Mouse (Mus musculus) liver, adult (tissue): ENCODE results near the gene Nlrp10.

Experiments
- GATA4 ChIP-seq: IDR thresholded peaks from 2 replicates; pipeline ENCODE4 v1.6.1; 2014; ENCODE audit warnings: mild to moderate bottlenecking, low read length; ENCODE audit not compliant: insufficient replicate concordance

The Nlrp10 gene

DNA sequence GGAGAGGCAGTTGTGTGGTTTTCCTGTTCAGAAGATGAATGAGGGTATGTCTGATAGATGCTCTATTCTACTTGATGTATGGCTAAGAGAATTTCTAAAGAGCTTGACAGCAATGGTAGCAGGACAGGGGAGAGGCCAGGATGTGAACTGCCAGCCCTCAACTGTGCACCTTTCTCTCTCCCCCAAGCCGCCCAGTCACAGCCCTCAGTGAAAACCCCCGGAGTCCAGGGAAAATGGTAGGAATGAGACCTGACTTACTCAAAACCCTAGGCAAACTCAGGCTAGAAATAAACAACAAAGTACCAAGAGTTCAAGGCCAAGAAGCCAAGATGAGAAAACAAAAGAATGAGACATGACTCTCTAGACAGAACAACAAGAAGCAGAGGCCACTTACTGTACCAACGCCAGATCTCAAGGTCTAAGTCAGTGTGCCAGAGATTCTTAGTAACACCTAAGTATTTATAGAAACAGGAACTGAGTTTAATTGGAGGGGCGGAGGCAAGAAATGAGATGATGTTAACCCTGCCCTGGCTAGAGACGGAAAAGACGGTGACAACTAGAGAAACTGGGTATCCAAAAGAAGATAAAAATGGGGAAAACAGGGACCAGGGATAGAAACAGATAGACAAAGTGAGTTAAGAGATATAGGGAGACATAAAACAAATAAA, at the start of gene Nlrp10:
Nlrp10 (minus strand) TSS at position 453 of the 668 bp plus-strand sequence.
- TF ChIP-seq GATA4: no peak

DNA sequence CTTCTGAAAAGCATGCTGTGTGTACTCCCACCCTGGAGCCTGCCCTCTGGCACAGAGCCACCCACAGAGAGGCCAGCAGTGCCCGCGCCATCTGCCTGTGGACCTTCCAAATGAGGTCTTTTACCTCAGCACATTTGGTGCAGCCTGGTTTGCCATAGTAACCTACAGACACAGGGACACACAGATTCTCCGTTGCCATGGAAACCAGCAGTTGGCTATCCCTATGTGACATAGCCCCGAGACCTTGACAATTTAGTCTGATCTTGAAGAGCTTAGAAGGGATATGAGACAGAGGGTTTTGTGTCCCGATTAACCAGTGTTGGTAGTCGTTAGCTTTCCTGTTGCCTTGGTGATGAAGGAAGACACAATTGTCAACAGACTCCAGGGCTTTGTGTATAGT, 42.3 kb upstream of the Nlrp10 start:
- no peak for TF ChIP-seq GATA4

DNA sequence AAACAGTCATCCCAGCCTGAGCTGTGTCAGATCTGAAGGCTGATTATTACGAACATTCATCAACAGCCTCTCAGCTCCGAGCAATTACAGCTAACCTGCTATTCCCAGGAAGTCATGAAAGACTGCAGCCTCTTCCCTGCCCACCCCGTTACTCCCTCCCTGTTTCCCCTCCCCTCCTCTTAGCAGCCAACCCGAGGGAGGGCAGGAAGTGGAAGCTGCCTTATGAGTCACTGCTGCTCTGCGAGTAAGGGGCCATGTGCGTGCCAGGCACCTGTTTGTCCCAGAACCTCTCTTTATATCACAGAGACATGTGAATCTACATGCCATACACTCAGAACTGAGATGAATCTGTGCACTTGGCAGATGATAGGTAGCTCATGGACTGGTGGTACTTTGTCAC, 38.2 kb upstream of the Nlrp10 start:
- TF ChIP-seq GATA4: no peak

DNA sequence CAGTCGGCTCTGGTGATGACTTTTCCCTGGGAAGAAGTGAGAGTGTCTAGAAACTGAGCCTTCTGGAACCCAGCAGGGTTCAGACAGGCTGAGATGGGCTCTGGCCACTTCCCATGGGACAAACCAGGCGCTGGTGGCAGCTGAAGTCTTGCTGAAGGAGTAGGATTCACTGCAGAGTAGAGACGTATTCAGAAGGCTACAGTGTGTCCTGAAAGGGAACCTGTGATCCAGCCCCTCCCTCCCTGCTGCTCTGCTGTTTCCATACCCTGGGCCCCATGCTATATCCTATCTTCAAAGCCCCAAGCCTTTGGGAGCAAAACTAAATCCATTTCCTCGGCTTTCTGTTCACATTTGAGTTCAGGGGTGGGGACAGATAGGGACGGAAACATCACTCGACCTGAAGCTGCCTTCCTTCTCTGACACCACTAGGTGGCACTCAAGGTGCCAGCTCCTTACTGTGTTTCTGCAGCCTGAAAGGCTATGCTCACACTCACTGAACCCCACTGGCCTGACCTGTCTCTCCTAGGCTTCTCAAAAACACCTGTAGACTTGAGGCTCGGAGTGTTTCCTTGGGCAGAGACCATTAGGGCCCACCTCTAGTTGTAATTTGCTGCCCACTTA, 36.9 kb upstream of the Nlrp10 start:
- no peak for TF ChIP-seq GATA4

DNA sequence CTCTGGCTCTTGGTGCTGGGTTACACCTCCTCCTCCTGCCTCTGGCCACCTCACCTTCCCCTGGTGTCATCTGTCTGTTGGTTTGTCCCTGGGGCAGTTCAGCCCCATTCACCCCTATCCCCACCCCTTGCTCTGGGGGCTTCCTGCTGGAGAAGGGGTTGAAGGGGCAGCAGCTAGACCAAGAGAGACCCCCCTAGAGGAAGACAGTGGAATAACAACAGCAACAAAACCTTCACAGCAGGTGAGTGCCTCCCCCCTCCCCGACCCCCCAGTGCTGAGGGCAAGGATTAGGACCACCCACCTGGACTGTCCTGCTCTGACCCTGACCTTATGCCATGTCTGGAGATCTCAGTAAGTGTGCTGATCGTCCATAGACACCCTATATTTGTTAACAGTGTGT, 36.0 kb upstream of the Nlrp10 start:
- no peak for TF ChIP-seq GATA4

DNA sequence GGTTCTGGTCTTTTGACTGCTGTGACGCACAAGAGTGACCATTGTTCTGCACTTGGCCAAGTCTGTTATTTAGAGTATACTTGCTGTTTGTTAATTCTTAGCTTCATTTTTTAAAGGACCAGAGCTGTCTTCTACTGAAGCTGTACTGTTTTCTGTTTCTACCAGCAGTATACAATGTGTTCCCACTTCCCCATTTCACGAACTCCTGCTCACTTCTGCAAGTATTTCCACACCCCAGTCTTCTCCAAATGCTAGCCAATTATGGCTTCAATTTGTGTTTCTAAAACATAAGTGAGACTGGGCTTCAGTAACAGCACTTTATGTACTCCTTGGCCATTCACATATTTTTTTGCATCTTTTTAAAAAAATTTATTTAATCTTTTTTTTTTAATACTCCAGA, 27.8 kb upstream of the Nlrp10 start:
- TF ChIP-seq GATA4: no peak

DNA sequence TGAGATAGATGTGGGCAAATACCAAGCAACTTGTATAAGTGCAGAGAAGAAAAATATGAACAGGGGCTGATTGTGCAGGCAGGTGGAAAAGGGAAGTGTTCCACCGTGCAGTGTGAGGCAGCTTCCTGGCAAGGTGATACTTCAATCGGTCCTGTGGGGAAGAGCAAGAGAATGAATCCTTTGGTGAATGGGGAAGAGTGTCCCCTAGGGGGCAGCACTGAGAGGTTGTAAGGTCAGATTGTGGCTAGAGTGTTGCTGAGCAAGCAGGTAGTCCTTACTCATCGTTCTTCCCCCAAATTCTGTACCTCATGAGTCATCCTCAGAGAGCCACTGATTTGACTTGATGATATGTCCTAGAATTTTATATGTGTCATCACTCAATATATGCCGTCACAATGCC, 24.2 kb upstream of the Nlrp10 start:
- no peak for TF ChIP-seq GATA4

DNA sequence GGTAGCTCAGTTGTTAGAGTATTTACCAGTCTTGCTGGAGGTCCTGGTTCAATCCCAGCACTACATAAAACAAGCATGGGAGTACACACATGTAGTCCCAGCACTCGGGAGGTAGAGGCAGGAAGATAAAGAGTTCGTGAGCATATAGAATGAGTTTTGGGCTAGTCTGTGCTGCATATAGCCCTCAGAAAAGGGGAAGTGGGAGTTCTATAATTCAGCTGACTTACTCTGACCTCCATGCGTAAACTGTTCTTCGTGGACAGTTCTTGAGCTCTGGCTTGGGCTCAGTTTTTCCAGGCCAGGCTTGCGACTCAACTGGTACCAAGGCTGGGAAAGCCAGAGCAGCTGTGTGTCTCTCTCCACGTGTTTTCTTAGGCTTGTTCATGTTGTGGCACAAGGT, 22.8 kb upstream of the Nlrp10 start:
- TF ChIP-seq GATA4: no peak

DNA sequence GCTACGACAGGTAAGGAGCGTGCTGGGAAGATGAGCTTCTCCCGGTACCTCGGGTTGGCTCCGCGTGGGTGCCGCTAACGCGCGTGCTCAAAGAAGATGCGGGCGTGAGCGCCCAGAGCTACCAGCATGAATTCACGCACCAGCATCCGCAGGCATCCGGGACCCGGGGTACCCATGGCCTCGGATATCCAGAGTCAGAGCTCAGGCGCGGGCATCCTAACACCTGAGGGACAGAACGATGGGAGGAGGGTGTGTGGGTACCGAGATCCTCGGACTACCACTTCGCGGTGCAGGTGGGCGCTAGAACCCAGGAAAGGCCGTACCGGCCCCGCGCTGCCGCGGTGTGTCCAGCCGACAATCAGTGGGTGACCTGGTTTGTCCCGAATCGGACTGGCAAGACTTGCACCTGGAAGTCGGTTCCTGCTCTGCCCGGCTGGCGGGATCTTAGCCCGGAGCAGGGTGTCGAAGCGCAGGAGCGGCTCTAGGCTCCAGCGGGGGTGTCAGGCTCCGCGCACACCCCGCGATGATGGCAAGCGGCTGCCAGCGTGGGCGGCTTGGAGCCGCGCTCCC, 20.9 kb upstream of the Nlrp10 start:
- TF ChIP-seq GATA4: no peak

DNA sequence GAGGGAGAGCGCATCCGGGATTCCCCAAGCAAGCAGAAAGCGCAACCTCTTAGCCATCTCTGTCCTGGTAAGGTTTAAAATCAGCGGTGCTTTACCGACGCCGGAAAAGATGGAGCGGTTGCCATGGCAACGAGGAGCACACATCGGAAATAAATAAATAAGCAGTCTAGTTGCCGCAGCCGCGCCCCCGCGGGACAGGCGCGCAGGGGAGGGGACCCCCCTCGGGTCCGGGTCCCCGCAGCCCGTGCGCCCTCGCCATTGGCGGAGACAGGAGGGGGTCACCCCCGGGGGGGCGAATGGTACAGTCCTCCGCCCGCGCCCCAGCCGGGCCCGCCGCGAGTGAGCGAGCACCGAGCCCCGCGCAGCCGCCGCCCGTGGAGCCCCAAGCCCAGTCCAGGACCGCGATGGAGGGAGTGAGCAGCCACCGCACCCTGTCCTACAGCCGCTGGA, 20.4 kb upstream of the Nlrp10 start, which contains the start of gene Tub:
Tub (plus strand) TSS at position 27 of the 450 bp plus-strand sequence.
- TF ChIP-seq GATA4: no peak

DNA sequence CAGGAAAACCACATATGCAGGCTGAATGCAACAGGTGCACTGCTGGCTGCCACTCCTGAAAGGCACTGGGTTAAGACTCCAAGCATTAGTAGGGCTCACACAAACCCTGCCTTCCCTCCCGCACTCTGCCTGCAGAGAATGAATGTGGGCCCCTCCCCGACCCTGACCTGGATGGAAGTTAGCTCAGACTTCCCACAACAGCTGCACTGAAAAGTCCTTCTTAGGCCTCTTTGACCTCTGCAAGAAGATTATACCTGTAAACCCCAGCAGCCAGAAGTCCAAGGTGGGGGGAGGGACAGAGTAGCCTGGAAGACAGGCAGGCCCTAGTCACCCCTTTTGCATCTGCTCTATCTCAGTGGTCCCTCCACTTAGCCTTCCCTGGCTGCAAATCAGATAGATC, 19.3 kb upstream of the Nlrp10 start:
- no peak for TF ChIP-seq GATA4

DNA sequence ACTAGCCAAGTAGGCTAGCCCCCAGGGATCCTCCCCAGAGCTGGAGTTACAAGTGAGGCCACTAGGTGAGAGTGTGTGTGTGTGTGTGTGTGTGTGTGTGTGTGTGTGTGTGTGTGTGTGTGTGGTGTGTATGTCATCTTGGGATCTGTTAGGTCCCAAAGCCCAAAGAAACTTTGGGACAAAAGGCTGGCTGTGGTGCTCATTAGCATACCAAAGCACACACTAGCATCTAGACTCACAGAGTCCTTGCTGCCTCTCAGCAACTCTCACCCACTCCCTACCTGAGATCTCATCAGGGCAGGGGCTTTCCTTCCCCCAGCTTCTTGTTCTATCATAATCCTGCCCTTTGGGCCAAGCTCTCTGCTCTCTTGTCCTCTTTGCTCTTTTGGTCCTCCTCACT, 18.6 kb upstream of the Nlrp10 start:
- TF ChIP-seq GATA4: no peak

DNA sequence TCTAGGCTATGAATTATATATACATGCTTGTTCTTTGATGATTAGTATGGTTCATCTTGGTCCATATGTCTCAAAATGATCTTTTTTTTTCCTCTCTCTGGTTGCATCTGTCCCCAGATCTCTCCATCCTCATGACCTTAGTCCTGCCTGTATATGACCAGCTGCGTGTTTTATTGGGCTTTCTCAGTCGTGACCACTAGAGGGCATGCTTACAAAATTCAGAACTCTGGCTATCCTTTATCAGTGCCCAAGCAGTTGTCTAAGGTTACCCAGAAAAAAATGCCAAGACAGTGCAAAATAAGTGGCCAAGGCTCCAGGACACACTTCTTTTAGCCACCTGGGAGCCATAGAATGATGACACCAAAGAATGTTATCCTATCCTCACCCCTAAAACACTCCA, 14.0 kb upstream of the Nlrp10 start:
- no peak for TF ChIP-seq GATA4

DNA sequence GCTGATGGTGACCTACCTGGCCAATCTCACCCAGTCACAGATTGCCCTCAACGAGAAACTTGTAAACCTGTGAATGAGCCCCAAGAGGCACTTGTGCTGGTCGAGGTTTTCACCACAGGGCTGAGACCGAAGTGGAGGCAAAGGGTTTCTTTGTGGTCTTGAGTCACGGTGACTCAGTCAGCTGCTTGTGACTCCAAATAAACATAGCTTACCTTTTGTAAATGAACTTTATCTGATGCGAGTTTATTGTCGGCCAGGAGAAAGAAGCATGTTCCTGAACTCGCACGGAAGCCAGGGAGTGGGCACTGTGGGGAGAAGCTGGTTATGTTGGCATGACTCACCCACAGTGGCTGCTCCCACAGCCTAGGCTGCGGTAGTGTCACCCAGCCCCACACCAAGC, 11.5 kb upstream of the Nlrp10 start:
- no peak for TF ChIP-seq GATA4

DNA sequence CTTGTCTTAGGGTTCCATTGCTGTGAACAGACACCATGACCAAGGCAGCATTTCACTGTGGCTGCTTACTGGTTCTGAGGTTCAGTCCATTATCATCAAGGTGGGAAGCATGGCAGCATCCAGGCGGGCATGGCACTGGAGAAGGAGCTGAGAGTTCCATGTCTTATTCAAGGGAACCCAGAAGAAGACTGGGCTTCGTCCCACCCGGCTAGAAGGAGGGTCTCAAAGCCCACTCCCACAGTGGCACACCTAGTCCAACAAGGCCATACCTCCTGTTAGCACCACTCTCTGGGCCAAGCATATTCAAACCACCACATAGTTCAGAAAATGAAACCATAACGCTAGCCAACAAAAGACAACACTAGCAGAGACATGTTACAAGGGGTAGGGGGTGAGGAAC, 6.6 kb upstream of the Nlrp10 start:
- no peak for TF ChIP-seq GATA4

DNA sequence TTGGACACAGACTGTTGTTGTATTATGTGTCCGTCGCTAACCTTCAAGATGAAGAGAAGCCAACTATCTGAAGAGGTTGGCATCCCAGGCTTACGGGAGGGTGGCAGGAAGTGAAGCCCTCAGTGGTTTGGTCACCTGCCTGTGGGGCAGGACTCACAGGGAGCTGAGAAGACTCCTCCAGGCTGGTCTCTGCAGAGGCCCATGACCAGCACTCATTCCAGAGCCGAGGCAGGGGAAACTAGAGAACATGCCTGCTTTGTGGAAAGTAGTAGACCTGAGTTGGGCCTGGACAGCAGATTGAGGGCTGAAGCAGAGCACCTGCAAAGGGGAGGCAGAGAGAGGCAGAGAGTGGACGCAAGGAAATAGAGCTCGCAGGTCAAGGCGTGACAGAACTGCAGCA, 5.4 kb upstream of the Nlrp10 start:
- TF ChIP-seq GATA4: no peak

DNA sequence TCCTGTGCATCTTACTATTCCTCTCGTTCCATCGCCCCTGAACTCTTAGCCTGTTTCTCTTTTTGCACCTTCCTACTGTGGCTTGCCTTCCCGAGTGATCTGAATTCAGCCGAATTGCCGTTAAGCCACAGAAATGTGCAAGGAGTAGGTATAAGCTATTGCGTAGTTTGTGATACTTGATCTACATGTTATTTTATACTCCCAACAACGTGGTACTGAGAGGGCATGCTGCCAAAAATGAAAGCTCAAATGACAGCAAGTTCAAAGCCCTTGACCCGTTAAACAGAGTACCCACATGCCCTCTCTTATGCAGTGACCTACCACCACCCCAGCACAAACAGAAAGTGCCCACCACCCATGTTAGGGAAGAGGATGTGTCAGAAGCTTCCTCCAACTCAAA, 4.9 kb upstream of the Nlrp10 start:
- no peak for TF ChIP-seq GATA4
